Mouse (Mus musculus) liver, adult (tissue): ENCODE results near the gene Gm20929.
"Not testable (repeated sequence)": the region's sequence is repeated elsewhere in the genome, so short reads cannot be mapped to it uniquely, and the experiment has no call there.

Experiments used
- GATA4 ChIP-seq: IDR thresholded peaks from 2 replicates; pipeline ENCODE4 v1.6.1; 2014; ENCODE audit warnings: mild to moderate bottlenecking, low read length; ENCODE audit not compliant: insufficient replicate concordance

The Gm20929 gene

DNA sequence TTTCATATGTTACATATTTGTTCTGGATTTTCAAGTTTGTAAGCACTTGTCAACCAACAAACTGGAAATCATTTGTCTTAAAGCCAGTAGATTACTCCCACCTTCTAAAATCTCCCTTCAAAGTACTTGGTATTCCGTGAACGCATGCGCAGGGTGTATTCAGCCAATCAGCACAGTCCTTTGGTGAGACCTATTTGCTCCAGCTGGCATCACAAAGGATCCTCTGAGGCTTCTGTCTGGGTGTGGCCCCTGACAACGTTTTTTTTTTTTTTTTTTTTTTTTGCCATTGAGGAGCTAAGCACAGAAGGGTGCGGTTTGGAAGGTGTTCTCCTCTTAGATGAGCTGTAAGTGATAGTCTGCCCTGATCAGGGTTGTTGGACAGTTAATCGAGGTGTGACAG is at the start of gene Gm20929:
Gene Gm20929 (plus strand): TSS at position 301 of the 400 bp plus-strand sequence.
- TF ChIP-seq GATA4 = not testable (repeated sequence)
